Mouse (Mus musculus) neural tube, embryonic 15.5 days (tissue): ENCODE results near the gene Eif6. TPM values are rescaled to one million over a fixed set of nuclear protein-coding genes. Genes with fewer than 3 reads are reported as not detected.

Experiments
- ATAC-seq: fragments of 200-750 bp; cut with Nextera tagmentation; 2 replicates; pipeline ENCODE4 v1.8.0; 2017; ENCODE audit warnings: mild to moderate bottlenecking, moderate TSS enrichment, moderate library complexity; ENCODE audit not compliant: low FRiP score
- H3K27ac ChIP-seq: fragments of 300-500 bp; sonication (generic); replicated peaks from 2 replicates; pipeline ENCODE4 v1.5.1; 2015; ENCODE audit warnings: mild to moderate bottlenecking, inconsistent platforms
- H3K27me3 ChIP-seq: fragments of 300-500 bp; sonication (generic); replicated peaks from 2 replicates; pipeline ENCODE4 v1.6.1; 2015; ENCODE audit warnings: inconsistent platforms
- H3K36me3 ChIP-seq: fragments of 300-500 bp; sonication (generic); 2 replicates; pipeline ENCODE4 v1.6.1; 2015; ENCODE audit warnings: inconsistent platforms
- H3K4me1 ChIP-seq: fragments of 300-500 bp; sonication (generic); 2 replicates; pipeline ENCODE4 v1.6.1; 2015; ENCODE audit warnings: inconsistent platforms
- H3K4me2 ChIP-seq: fragments of 300-500 bp; sonication (generic); 2 replicates; pipeline ENCODE4 v1.6.1; 2015; ENCODE audit warnings: inconsistent platforms, mild to moderate bottlenecking, moderate library complexity
- H3K4me3 ChIP-seq: fragments of 300-500 bp; sonication (generic); replicated peaks from 2 replicates; pipeline ENCODE4 v1.5.1; 2015; ENCODE audit warnings: mild to moderate bottlenecking, inconsistent platforms
- H3K9ac ChIP-seq: fragments of 300-500 bp; sonication (generic); replicated peaks from 2 replicates; pipeline ENCODE4 v1.6.1; 2015; ENCODE audit warnings: mild to moderate bottlenecking, inconsistent platforms
- H3K9me3 ChIP-seq: fragments of 300-500 bp; sonication (generic); replicated peaks from 2 replicates; pipeline ENCODE4 v1.6.1; 2016; ENCODE audit warnings: inconsistent platforms
- WGBS: fragments of 180-500 bp; shearing (Covaris S2); methylation state at CpG from one replicate; pipeline ENCODE4 v1.1.7; 2015; ENCODE audit warnings: mixed read lengths; 5-methylcytosine and 5-hydroxymethylcytosine counted together
- polyA plus RNA-seq: library from polyadenylated mRNA; unstranded; fragments of >200 nt; fragmentation: Nextera tagmentation; extraction: Ambion mirVana; gene quantifications from 2 replicates; pipeline ENCODE4 v1.2.1, GENCODE M21; 2015

Eif6 gene
- polyA plus RNA-seq, 1 experiment from 2014 or later: 153 TPM

DNA sequence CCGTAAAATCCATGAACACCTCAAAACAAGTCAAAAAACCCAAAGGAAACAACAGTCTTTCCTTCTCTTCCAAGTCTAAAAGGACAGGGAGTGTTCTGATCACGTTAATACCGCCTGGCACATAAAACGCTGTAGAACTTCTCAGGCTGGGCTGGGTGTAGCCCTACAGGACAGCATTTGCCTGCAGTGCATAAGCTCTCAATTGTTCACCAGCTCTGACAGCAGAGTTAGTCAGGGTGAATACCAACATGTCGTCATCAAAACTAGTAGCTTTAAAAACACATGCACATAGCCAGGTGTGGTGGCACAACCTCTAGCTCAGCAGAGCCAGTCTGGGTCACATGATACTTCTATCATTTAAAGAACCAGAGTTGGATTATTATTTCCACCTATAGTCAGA lies 5.9 kb downstream of the Eif6 start:
- H3K4me3 ChIP-seq: no peak overlapping the region
- no peaks in the 10 kb centered on the region for H3K27me3 ChIP-seq
- WGBS: 97% methylated on average over 5 of the region's 5 CpGs
- H3K27ac ChIP-seq: no peak overlapping the region
- peaks cover 45% of the 10 kb centered on the region for H3K36me3 ChIP-seq
- H3K9ac ChIP-seq: no peak overlapping the region
- no peak overlapping the region for H3K4me2 ChIP-seq
- H3K4me1 ChIP-seq: peaks cover 38% of the 10 kb centered on the region
- ATAC-seq: no peak
- no peaks in the 10 kb centered on the region for H3K9me3 ChIP-seq

DNA sequence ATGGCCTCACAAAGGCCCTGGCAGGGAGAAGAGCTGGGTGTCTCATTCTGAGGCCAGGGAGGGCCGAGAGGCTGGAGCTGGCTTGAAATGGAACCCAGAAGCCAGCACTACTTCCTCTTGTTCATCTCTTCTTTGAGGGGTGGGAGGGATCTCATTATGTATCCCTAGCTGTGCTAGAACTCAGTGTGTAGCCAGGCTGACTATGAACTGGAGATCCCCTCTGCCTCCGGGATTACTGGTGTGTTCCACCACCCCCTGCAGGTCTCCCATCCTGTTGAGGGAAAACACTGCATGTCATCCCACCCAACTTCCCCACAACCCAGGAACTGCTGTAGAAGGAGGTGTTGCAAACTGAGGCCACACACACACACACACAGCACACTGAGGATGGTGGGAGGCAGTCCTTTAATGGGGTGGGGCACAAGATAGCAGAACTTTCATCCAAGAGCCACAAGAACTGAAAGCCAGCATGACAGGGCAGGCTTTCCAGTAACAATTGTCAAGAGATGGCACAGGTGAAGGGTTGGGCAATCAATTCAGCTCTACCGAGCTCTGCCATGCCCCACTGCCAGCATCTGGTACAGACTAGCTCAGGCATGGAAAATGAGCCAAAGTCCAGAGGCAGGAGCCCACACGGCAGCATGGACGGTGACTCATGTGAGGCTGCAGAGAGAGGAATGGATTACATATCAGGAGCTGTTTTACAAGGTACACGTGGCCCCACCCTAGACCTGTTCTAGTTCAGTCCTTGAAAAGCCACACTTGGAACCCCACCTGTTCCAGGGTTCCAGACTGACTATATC lies 7.1 kb downstream of the Eif6 start:
- H3K27ac ChIP-seq: peak overlapping the region; percentile 88
- peak; percentile 33 for ATAC-seq
- peak overlapping the region; percentile 54 for H3K4me3 ChIP-seq
- H3K9ac ChIP-seq: peak overlapping the region; percentile 77
- H3K27me3 ChIP-seq: no peaks in the 10 kb centered on the region
- H3K4me2 ChIP-seq: peak overlapping the region; percentile 81
- 51% methylated on average over 6 of the region's 6 CpGs for WGBS
- peaks cover 29% of the 10 kb centered on the region for H3K4me1 ChIP-seq
- no peaks in the 10 kb centered on the region for H3K9me3 ChIP-seq
- peaks cover 52% of the 10 kb centered on the region for H3K36me3 ChIP-seq

GRCm38 (mm10) chr2:155819392-155819448 lies 7.5 kb downstream of the Eif6 start, which contains the start of gene BC029722:
BC029722 (minus strand) TSS chr2:155819426.
- peak within 1 kb of the TSS; percentile 77 for H3K9ac ChIP-seq
- H3K36me3 ChIP-seq: peaks cover 55% of the 10 kb centered on the region

GRCm38 (mm10) chr2:155818596-155819391 lies 7.9 kb downstream of the Eif6 start:
- no peaks in the 10 kb centered on the region for H3K27me3 ChIP-seq
- WGBS: 1% methylated on average over 37 of the region's 37 CpGs
- ATAC-seq: peak; percentile 93
- H3K9ac ChIP-seq: peak overlapping the region; percentile 77
- H3K9me3 ChIP-seq: no peaks in the 10 kb centered on the region
- H3K36me3 ChIP-seq: peaks cover 55% of the 10 kb centered on the region
- H3K4me3 ChIP-seq: peak overlapping the region; percentile 54
- H3K27ac ChIP-seq: peak overlapping the region; percentile 88
- H3K4me1 ChIP-seq: peaks cover 29% of the 10 kb centered on the region
- H3K4me2 ChIP-seq: peak overlapping the region; percentile 81

More at GRCm38 (mm10) chr2:155819392-155819448, 7.5 kb downstream of the Eif6 start, which contains the start of gene BC029722:
- Histone ChIP-seq H3K4me1 (peaks cover 29% of the 10 kb centered on the region), H3K27ac (peak within 1 kb of the TSS; percentile 88), H3K27me3 (no peaks in the 10 kb centered on the region), H3K4me3 (peak within 1 kb of the TSS; percentile 54), H3K4me2 (peak within 1 kb of the TSS; percentile 81), H3K9me3 (no peaks in the 10 kb centered on the region)
- ATAC-seq: no peak

- 79% methylated on average over 10 of the region's 10 CpGs for WGBS
- peaks cover 45% of the 10 kb centered on the region for H3K36me3 ChIP-seq
- H3K4me3 ChIP-seq: peak overlapping the region; percentile 54
- H3K4me1 ChIP-seq: peaks cover 29% of the 10 kb centered on the region
- H3K27me3 ChIP-seq: no peaks in the 10 kb centered on the region
- H3K9me3 ChIP-seq: no peaks in the 10 kb centered on the region
- H3K27ac ChIP-seq: peak overlapping the region; percentile 88; the same call in 1 of the 2 replicates
- peak overlapping the region; percentile 77 for H3K9ac ChIP-seq
- H3K4me2 ChIP-seq: peak overlapping the region; percentile 81
- ATAC-seq: no peak
These were observed 9.2 kb downstream of the Eif6 start for GRCm38 (mm10) chr2:155817301-155818245.

GRCm38 (mm10) chr2:155816179-155816578 lies 10.5 kb downstream of the Eif6 start:
- H3K4me1 ChIP-seq: peaks cover 29% of the 10 kb centered on the region
- H3K9ac ChIP-seq: no peak overlapping the region
- H3K36me3 ChIP-seq: peaks cover 38% of the 10 kb centered on the region
- no peak for ATAC-seq
- H3K27ac ChIP-seq: no peak overlapping the region
- WGBS: 91% methylated on average over 1 of the region's 1 CpGs
- H3K27me3 ChIP-seq: no peaks in the 10 kb centered on the region
- no peak overlapping the region for H3K4me2 ChIP-seq
- no peaks in the 10 kb centered on the region for H3K9me3 ChIP-seq
- no peak overlapping the region for H3K4me3 ChIP-seq

GRCm38 (mm10) chr2:155814829-155815228 lies 11.9 kb downstream of the Eif6 start:
- 14% methylated on average over 5 of the region's 5 CpGs for WGBS
- no peaks in the 10 kb centered on the region for H3K9me3 ChIP-seq
- peaks cover 38% of the 10 kb centered on the region; the same call in 1 of the 2 replicates for H3K36me3 ChIP-seq
- no peak overlapping the region for H3K27ac ChIP-seq
- ATAC-seq: no peak
- H3K4me3 ChIP-seq: no peak overlapping the region
- no peak overlapping the region for H3K9ac ChIP-seq
- no peak overlapping the region for H3K4me2 ChIP-seq
- H3K27me3 ChIP-seq: no peaks in the 10 kb centered on the region
- peaks cover 26% of the 10 kb centered on the region for H3K4me1 ChIP-seq

DNA sequence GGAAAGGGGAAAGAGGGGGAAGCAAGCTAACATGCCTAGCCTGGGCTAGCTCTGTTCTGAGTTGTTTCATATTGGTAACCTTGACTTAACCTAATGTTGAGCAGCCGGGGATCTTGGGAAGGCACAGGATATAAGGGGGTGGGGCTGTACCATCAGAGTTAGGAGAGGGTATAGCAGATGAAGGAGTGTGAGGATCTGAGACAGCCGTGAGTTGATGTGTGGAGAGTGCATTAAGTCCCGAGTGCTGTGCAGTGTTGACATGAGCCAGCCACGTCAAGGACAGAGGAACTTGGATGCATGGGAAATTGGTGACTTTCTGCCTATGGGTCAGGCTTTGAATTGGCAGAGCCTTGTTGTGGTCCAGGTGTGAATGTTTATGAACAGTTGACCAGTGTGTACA lies 14.1 kb downstream of the Eif6 start:
- Histone ChIP-seq H3K27ac (no peak overlapping the region), H3K4me3 (no peak overlapping the region), H3K27me3 (no peaks in the 10 kb centered on the region), H3K4me2 (no peak overlapping the region), H3K9me3 (no peaks in the 10 kb centered on the region), H3K36me3 (peaks cover 37% of the 10 kb centered on the region; the same call in 1 of the 2 replicates), H3K9ac (no peak overlapping the region), H3K4me1 (peaks cover 6% of the 10 kb centered on the region)
- 89% methylated on average over 4 of the region's 4 CpGs for WGBS
- ATAC-seq: no peak

DNA sequence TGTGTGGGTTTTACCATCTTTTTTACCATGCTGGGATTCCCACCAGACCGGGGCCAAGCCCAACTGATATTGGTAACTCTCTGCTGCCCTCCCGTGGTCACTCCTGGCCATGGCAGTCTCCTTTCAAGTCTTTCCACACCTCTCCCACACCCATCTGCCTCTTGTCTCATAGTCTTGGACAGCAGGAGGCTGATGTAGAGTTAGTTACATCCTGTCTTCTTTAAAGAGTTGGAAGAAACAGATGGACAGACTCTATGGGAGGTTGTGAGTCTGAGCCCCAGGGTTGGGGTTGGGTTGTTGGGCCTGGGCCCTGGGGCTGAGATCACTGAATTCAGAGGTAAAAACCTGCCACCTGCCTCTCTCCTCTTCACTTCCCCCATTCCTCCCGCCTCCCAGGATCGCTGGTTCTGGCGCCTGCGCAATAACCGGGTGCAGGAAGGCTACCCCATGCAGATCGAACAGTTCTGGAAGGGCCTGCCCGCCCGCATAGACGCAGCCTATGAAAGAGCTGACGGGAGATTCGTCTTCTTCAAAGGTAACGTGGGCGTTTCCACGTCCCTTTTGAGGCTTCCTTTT lies 14.8 kb downstream of the Eif6 start:
- Histone ChIP-seq H3K4me1 (no peaks in the 10 kb centered on the region), H3K27me3 (no peaks in the 10 kb centered on the region), H3K9me3 (no peaks in the 10 kb centered on the region), H3K36me3 (peaks cover 33% of the 10 kb centered on the region; the same call in 1 of the 2 replicates), H3K4me3 (no peak overlapping the region), H3K9ac (no peak overlapping the region), H3K27ac (no peak overlapping the region), H3K4me2 (no peak overlapping the region)
- ATAC-seq: no peak
- WGBS: 37% methylated on average over 16 of the region's 16 CpGs

GRCm38 (mm10) chr2:155809620-155810019 lies 17.1 kb downstream of the Eif6 start:
- H3K27ac ChIP-seq: no peak overlapping the region
- H3K9me3 ChIP-seq: no peaks in the 10 kb centered on the region
- no peak overlapping the region for H3K4me2 ChIP-seq
- H3K4me1 ChIP-seq: no peaks in the 10 kb centered on the region
- H3K36me3 ChIP-seq: peaks cover 19% of the 10 kb centered on the region; the same call in 1 of the 2 replicates
- H3K27me3 ChIP-seq: no peaks in the 10 kb centered on the region
- ATAC-seq: no peak
- H3K9ac ChIP-seq: no peak overlapping the region
- 91% methylated on average over 4 of the region's 4 CpGs for WGBS
- H3K4me3 ChIP-seq: no peak overlapping the region

GRCm38 (mm10) chr2:155807408-155807807 lies 19.3 kb downstream of the Eif6 start:
- Histone ChIP-seq H3K4me2 (no peak overlapping the region), H3K9me3 (no peaks in the 10 kb centered on the region), H3K4me1 (no peaks in the 10 kb centered on the region), H3K27me3 (no peaks in the 10 kb centered on the region), H3K36me3 (peaks cover 16% of the 10 kb centered on the region; the same call in 1 of the 2 replicates), H3K4me3 (no peak overlapping the region), H3K9ac (no peak overlapping the region), H3K27ac (no peak overlapping the region)
- no peak for ATAC-seq
- WGBS: 32% methylated on average over 4 of the region's 4 CpGs
